Mouse (Mus musculus): Measurements from ENCODE around the gene Mboat7. TPM values are rescaled to one million over a fixed set of nuclear protein-coding genes. Genes with fewer than 3 reads are reported as not detected.

Mboat7 gene
- polyA plus RNA-seq, 2 experiments, result 10.3 to 11.5 TPM

- peaks cover 7 to 14% of the 10 kb centered on the region in 2 experiments; a peak in 2 of 4 replicates for H3K4me1 ChIP-seq (replicated peaks; ENCODE audit: control insufficient read depth in 2 of 2, insufficient read depth in 2 of 2, low read length in 1 of 2)
- no peaks in the 10 kb centered on the region for H3K27me3 ChIP-seq (ENCODE audit: control insufficient read depth, insufficient read depth, low read length)
- peaks cover 22% of the 10 kb centered on the region for H3K36me3 ChIP-seq (replicated peaks; ENCODE audit: control insufficient read depth, insufficient read depth, low read depth)
- peak overlapping the region; percentile 95 for H3K4me2 ChIP-seq (ENCODE audit: low read depth)
- 43% methylated on average over 3 of the region's 3 CpGs for WGBS (ENCODE audit: insufficient replicate concordance)
- TF ChIP-seq EP300 (IDR thresholded peaks at IDR 0.05; ENCODE audit: low read depth) (no peak), CTCF (IDR thresholded peaks at IDR 0.05; ENCODE audit: low read depth) (no peak)
- DNase-seq (ENCODE audit: low read depth in 3 of 3, low spot score in 3 of 3), result no peak
- H3K9ac ChIP-seq (replicated peaks), result peak overlapping the region; percentile 80
- no peak overlapping the region for H3K27ac ChIP-seq
- ATAC-seq (ENCODE audit: insufficient read depth), result peak; percentile 1; the same call in 1 of the 2 replicates
- H3K9me3 ChIP-seq (ENCODE audit: control insufficient read depth, low read length), result no peaks in the 10 kb centered on the region
- H3K4me3 ChIP-seq (ENCODE audit: insufficient read depth in 1 of 2, low read depth in 2 of 2, low read length in 2 of 2), result peak overlapping the region; percentile 88 to 97
Measured at GRCm38 (mm10) chr7:3630478-3630815, 62.9 kb downstream of the Mboat7 start.

GRCm38 (mm10) chr7:3629543-3630477 lies 63.5 kb downstream of the Mboat7 start, which contains the start of the genes Tfpt and Prpf31:
Gene Tfpt (minus strand): TSS chr7:3629929.
Gene Prpf31 (plus strand): TSS chr7:3629985.
- no peaks in the 10 kb centered on the region for H3K27me3 ChIP-seq (ENCODE audit: control insufficient read depth, insufficient read depth, low read length)
- peak; percentile 93 to 97 (median 95) for DNase-seq (ENCODE audit: low read depth in 3 of 3, low spot score in 3 of 3)
- peak; percentile 90 for ATAC-seq (ENCODE audit: insufficient read depth)
- under 1% methylated on average over 47 of the region's 47 CpGs for WGBS (ENCODE audit: insufficient replicate concordance)
- H3K4me3 ChIP-seq (ENCODE audit: insufficient read depth in 1 of 2, low read depth in 2 of 2, low read length in 2 of 2), result peak within 1 kb of the TSS; percentile 88 to 97
- H3K4me2 ChIP-seq (ENCODE audit: low read depth), result peak within 1 kb of the TSS; percentile 95
- H3K9ac ChIP-seq (replicated peaks), result peak within 1 kb of the TSS; percentile 82
- H3K27ac ChIP-seq, result peak within 1 kb of the TSS; percentile 80
- H3K36me3 ChIP-seq (replicated peaks; ENCODE audit: control insufficient read depth, insufficient read depth, low read depth), result peaks cover 18% of the 10 kb centered on the region
- no peaks in the 10 kb centered on the region for H3K9me3 ChIP-seq (ENCODE audit: control insufficient read depth, low read length)
- TF ChIP-seq CTCF (IDR thresholded peaks at IDR 0.05; ENCODE audit: low read depth), result no peak
- peak; percentile 39; the same call in 1 of the 2 replicates for TF ChIP-seq EP300 (IDR thresholded peaks at IDR 0.05; ENCODE audit: low read depth)
- H3K4me1 ChIP-seq (replicated peaks; ENCODE audit: control insufficient read depth in 2 of 2, insufficient read depth in 2 of 2, low read length in 1 of 2), result peaks cover 7 to 14% of the 10 kb centered on the region in 2 experiments; a peak in 2 of 4 replicates

- H3K9me3 ChIP-seq (ENCODE audit: control insufficient read depth, low read length), result no peaks in the 10 kb centered on the region
- no peaks in the 10 kb centered on the region for H3K27me3 ChIP-seq (ENCODE audit: control insufficient read depth, insufficient read depth, low read length)
- H3K9ac ChIP-seq (replicated peaks), result peak overlapping the region; percentile 82
- peaks cover 13% of the 10 kb centered on the region for H3K36me3 ChIP-seq (replicated peaks; ENCODE audit: control insufficient read depth, insufficient read depth, low read depth)
- H3K4me2 ChIP-seq (ENCODE audit: low read depth), result peak overlapping the region; percentile 95
- no peak overlapping the region; the same call in 1 of the 2 replicates for H3K27ac ChIP-seq
- DNase-seq (ENCODE audit: low read depth in 3 of 3, low spot score in 3 of 3) (no peak), ATAC-seq (ENCODE audit: insufficient read depth) (no peak)
- peak overlapping the region; percentile 88 to 97 for H3K4me3 ChIP-seq (ENCODE audit: insufficient read depth in 1 of 2, low read depth in 2 of 2, low read length in 2 of 2)
- 32% methylated on average over 4 of the region's 4 CpGs for WGBS (ENCODE audit: insufficient replicate concordance)
- TF ChIP-seq CTCF (IDR thresholded peaks at IDR 0.05; ENCODE audit: low read depth) (no peak), EP300 (IDR thresholded peaks at IDR 0.05; ENCODE audit: low read depth) (no peak)
- peaks cover 7 to 14% of the 10 kb centered on the region in 2 experiments; a peak in 2 of 4 replicates for H3K4me1 ChIP-seq (replicated peaks; ENCODE audit: control insufficient read depth in 2 of 2, insufficient read depth in 2 of 2, low read length in 1 of 2)
Measured at GRCm38 (mm10) chr7:3629030-3629429, 64.3 kb downstream of the Mboat7 start.

Small RNAs within 50 kb of the gene (microRNA-seq; reads per million reads assigned to microRNA genes)
- gene Mir3572, result 1.3 reads per million

Other genes with a start within 250 kb of the Mboat7 start
- gene Tarm1, start 190.9 kb downstream of the Mboat7 start, polyA plus RNA-seq (2012; rRNA removed), result 0.10 and 0.11 TPM in 2 replicates
- gene Tarm1, start 190.9 kb downstream of the Mboat7 start, polyA plus RNA-seq (2014; fragmentation: Nextera tagmentation; extraction: Ambion mirVana), result 0.18 and 0.32 TPM in 2 replicates
- 0.03 and 0.06 TPM in 2 replicates for gene Oscar, start 77.4 kb downstream of the Mboat7 start, polyA plus RNA-seq (2012; rRNA removed)
- gene Oscar, start 77.4 kb downstream of the Mboat7 start, polyA plus RNA-seq (2014; fragmentation: Nextera tagmentation; extraction: Ambion mirVana), result not detected in 2 replicates
- 106 and 107 TPM in 2 replicates for gene Ndufa3, start 76.2 kb downstream of the Mboat7 start, polyA plus RNA-seq (2012; rRNA removed)
- gene Ndufa3, start 76.2 kb downstream of the Mboat7 start, polyA plus RNA-seq (2014; fragmentation: Nextera tagmentation; extraction: Ambion mirVana), result 351 and 354 TPM in 2 replicates
- gene Tfpt, start 63.6 kb downstream of the Mboat7 start, polyA plus RNA-seq (2012; rRNA removed), result 6.4 and 10.7 TPM in 2 replicates
- 7.7 and 8.0 TPM in 2 replicates for gene Tfpt, start 63.6 kb downstream of the Mboat7 start, polyA plus RNA-seq (2014; fragmentation: Nextera tagmentation; extraction: Ambion mirVana)
- 19.9 and 28.4 TPM in 2 replicates for gene Prpf31, start 63.5 kb downstream of the Mboat7 start, polyA plus RNA-seq (2012; rRNA removed)
- gene Prpf31, start 63.5 kb downstream of the Mboat7 start, polyA plus RNA-seq (2014; fragmentation: Nextera tagmentation; extraction: Ambion mirVana), result 46.4 and 48.3 TPM in 2 replicates
- gene Cnot3, start 48.3 kb downstream of the Mboat7 start, polyA plus RNA-seq (2012; rRNA removed), result 27.0 and 30.2 TPM in 2 replicates
- 20.2 and 20.8 TPM in 2 replicates for gene Cnot3, start 48.3 kb downstream of the Mboat7 start, polyA plus RNA-seq (2014; fragmentation: Nextera tagmentation; extraction: Ambion mirVana)
- gene Leng1, start 27.7 kb downstream of the Mboat7 start, polyA plus RNA-seq (2012; rRNA removed), result 1.7 and 3.3 TPM in 2 replicates
- gene Leng1, start 27.7 kb downstream of the Mboat7 start, polyA plus RNA-seq (2014; fragmentation: Nextera tagmentation; extraction: Ambion mirVana), result 4.0 and 4.3 TPM in 2 replicates
- 5.5 and 7.6 TPM in 2 replicates for gene Tmc4, start 16.0 kb downstream of the Mboat7 start, polyA plus RNA-seq (2012; rRNA removed)
- gene Tmc4, start 16.0 kb downstream of the Mboat7 start, polyA plus RNA-seq (2014; fragmentation: Nextera tagmentation; extraction: Ambion mirVana), result 5.7 and 6.7 TPM in 2 replicates
- 22.8 and 25.3 TPM in 2 replicates for gene Tsen34, start 660 bp downstream of the Mboat7 start, polyA plus RNA-seq (2012; rRNA removed)
- gene Tsen34, start 660 bp downstream of the Mboat7 start, polyA plus RNA-seq (2014; fragmentation: Nextera tagmentation; extraction: Ambion mirVana), result 34.4 and 34.6 TPM in 2 replicates
- gene Rps9, start 10.5 kb upstream of the Mboat7 start, polyA plus RNA-seq (2012; rRNA removed), result 680 and 1,914 TPM in 2 replicates
- gene Rps9, start 10.5 kb upstream of the Mboat7 start, polyA plus RNA-seq (2014; fragmentation: Nextera tagmentation; extraction: Ambion mirVana), result 960 and 985 TPM in 2 replicates
- 1.6 TPM in 2 replicates for gene Pirb, start 26.9 kb upstream of the Mboat7 start, polyA plus RNA-seq (2012; rRNA removed)
- 1.8 and 2.2 TPM in 2 replicates for gene Pirb, start 26.9 kb upstream of the Mboat7 start, polyA plus RNA-seq (2014; fragmentation: Nextera tagmentation; extraction: Ambion mirVana)
- 0.06 and 0.11 TPM in 2 replicates for gene Gm15448, start 132.2 kb upstream of the Mboat7 start, polyA plus RNA-seq (2012; rRNA removed)
- gene Gm15448, start 132.2 kb upstream of the Mboat7 start, polyA plus RNA-seq (2014; fragmentation: Nextera tagmentation; extraction: Ambion mirVana), result 0.23 TPM in 1 of 2 replicates, not detected in the other
- 0.39 and 0.53 TPM in 2 replicates for gene Pira2, start 151.5 kb upstream of the Mboat7 start, polyA plus RNA-seq (2012; rRNA removed)
- 1.5 and 1.9 TPM in 2 replicates for gene Pira2, start 151.5 kb upstream of the Mboat7 start, polyA plus RNA-seq (2014; fragmentation: Nextera tagmentation; extraction: Ambion mirVana)
- gene Gm14548, start 204.6 kb upstream of the Mboat7 start, polyA plus RNA-seq (2012; rRNA removed), result 0.20 and 0.28 TPM in 2 replicates
- gene Gm14548, start 204.6 kb upstream of the Mboat7 start, polyA plus RNA-seq (2014; fragmentation: Nextera tagmentation; extraction: Ambion mirVana), result 0.10 and 0.55 TPM in 2 replicates
- 0.26 and 0.32 TPM in 2 replicates for gene Lilra6, start 222.0 kb upstream of the Mboat7 start, polyA plus RNA-seq (2012; rRNA removed)
- gene Lilra6, start 222.0 kb upstream of the Mboat7 start, polyA plus RNA-seq (2014; fragmentation: Nextera tagmentation; extraction: Ambion mirVana), result 0.14 and 0.15 TPM in 2 replicates

Measured in liver, embryonic 14.5 days (tissue).